Mouse (Mus musculus): ENCODE data around the gene Msantd3. TPM values are rescaled to one million over a fixed set of nuclear protein-coding genes. Genes with fewer than 3 reads are reported as not detected.

Gene Msantd3
- polyA plus RNA-seq, 1 experiment from 2014 or later, result 36.2 TPM

GRCm38 (mm10) chr4:48542351-48542750 is 2.6 kb downstream of the Msantd3 start:
- 37% methylated on average over 5 of the region's 5 CpGs for WGBS

GRCm38 (mm10) chr4:48543071-48543865 is 3.5 kb downstream of the Msantd3 start:
- Histone ChIP-seq H3K9me3 (no peaks in the 10 kb centered on the region), H3K36me3 (no peaks in the 10 kb centered on the region), H3K4me3 (no peak overlapping the region), H3K27ac (replicated peaks) (no peak overlapping the region), H3K9ac (no peak overlapping the region), H3K4me2 (no peak overlapping the region), H3K27me3 (no peaks in the 10 kb centered on the region), H3K4me1 (replicated peaks) (peaks cover 79% of the 10 kb centered on the region)
- WGBS, result 70% methylated on average over 6 of the region's 6 CpGs
- ATAC-seq (ENCODE audit: low read depth), result no peak

More at GRCm38 (mm10) chr4:48542351-48542750, 2.6 kb downstream of the Msantd3 start:
- ATAC-seq (ENCODE audit: low read depth), result no peak
- Histone ChIP-seq H3K36me3 (no peaks in the 10 kb centered on the region), H3K4me3 (peak overlapping the region; percentile 86), H3K9ac (peak overlapping the region; percentile 98), H3K27me3 (no peaks in the 10 kb centered on the region), H3K27ac (replicated peaks) (no peak overlapping the region), H3K4me1 (replicated peaks) (peaks cover 70% of the 10 kb centered on the region), H3K9me3 (no peaks in the 10 kb centered on the region), H3K4me2 (peak overlapping the region; percentile 76)

GRCm38 (mm10) chr4:48544141-48544540 is 4.4 kb downstream of the Msantd3 start:
- Histone ChIP-seq H3K36me3 (no peaks in the 10 kb centered on the region), H3K9me3 (no peaks in the 10 kb centered on the region), H3K4me1 (replicated peaks) (peaks cover 87% of the 10 kb centered on the region), H3K27ac (replicated peaks) (0 out of 2 replicates have a peak overlapping the region, but pooled peaks have one; percentile 24), H3K9ac (peak overlapping the region; percentile 13; the same call in 1 of the 2 replicates), H3K4me2 (peak overlapping the region; percentile 2; the same call in 1 of the 2 replicates), H3K27me3 (no peaks in the 10 kb centered on the region), H3K4me3 (no peak overlapping the region)
- no peak for ATAC-seq (ENCODE audit: low read depth)
- 48% methylated on average over 8 of the region's 8 CpGs for WGBS

GRCm38 (mm10) chr4:48545966-48546365 is 6.2 kb downstream of the Msantd3 start:
- H3K9ac ChIP-seq, result no peak overlapping the region; the same call in 1 of the 2 replicates

GRCm38 (mm10) chr4:48546568-48547496 is 7.1 kb downstream of the Msantd3 start:
- peak; percentile 64 for ATAC-seq (ENCODE audit: low read depth)
- Histone ChIP-seq H3K27me3 (no peaks in the 10 kb centered on the region), H3K4me3 (no peak overlapping the region), H3K4me1 (replicated peaks) (peaks cover 79% of the 10 kb centered on the region), H3K9me3 (no peaks in the 10 kb centered on the region), H3K4me2 (peak overlapping the region; percentile 16), H3K9ac (peak overlapping the region; percentile 62), H3K27ac (replicated peaks) (peak overlapping the region; percentile 65), H3K36me3 (no peaks in the 10 kb centered on the region)
- WGBS, result 26% methylated on average over 9 of the region's 9 CpGs

More at GRCm38 (mm10) chr4:48545966-48546365, 6.2 kb downstream of the Msantd3 start:
- H3K4me1 ChIP-seq (replicated peaks), result peaks cover 87% of the 10 kb centered on the region
- H3K36me3 ChIP-seq, result no peaks in the 10 kb centered on the region
- 56% methylated on average over 12 of the region's 12 CpGs for WGBS
- H3K27ac ChIP-seq (replicated peaks), result no peak overlapping the region
- no peaks in the 10 kb centered on the region for H3K9me3 ChIP-seq
- ATAC-seq (ENCODE audit: low read depth), result no peak
- no peak overlapping the region for H3K4me2 ChIP-seq
- H3K4me3 ChIP-seq, result no peak overlapping the region
- no peaks in the 10 kb centered on the region for H3K27me3 ChIP-seq

- no peaks in the 10 kb centered on the region for H3K9me3 ChIP-seq
- H3K27ac ChIP-seq (replicated peaks), result no peak overlapping the region; the same call in 1 of the 2 replicates
- H3K36me3 ChIP-seq, result peaks cover 14% of the 10 kb centered on the region
- ATAC-seq (ENCODE audit: low read depth), result no peak
- H3K27me3 ChIP-seq, result no peaks in the 10 kb centered on the region
- H3K4me3 ChIP-seq, result no peak overlapping the region
- H3K4me2 ChIP-seq, result no peak overlapping the region
- WGBS, result 58% methylated on average over 6 of the region's 6 CpGs
- H3K9ac ChIP-seq, result no peak overlapping the region
- peaks cover 62% of the 10 kb centered on the region for H3K4me1 ChIP-seq (replicated peaks)
Observed at GRCm38 (mm10) chr4:48548393-48549045, 8.8 kb downstream of the Msantd3 start.

GRCm38 (mm10) chr4:48549661-48550060 is 9.9 kb downstream of the Msantd3 start:
- no peak for ATAC-seq (ENCODE audit: low read depth)
- no peak overlapping the region for H3K27ac ChIP-seq (replicated peaks)
- H3K27me3 ChIP-seq, result no peaks in the 10 kb centered on the region
- 75% methylated on average over 5 of the region's 5 CpGs for WGBS
- no peaks in the 10 kb centered on the region for H3K9me3 ChIP-seq
- no peak overlapping the region for H3K4me2 ChIP-seq
- no peak overlapping the region for H3K9ac ChIP-seq
- H3K36me3 ChIP-seq, result peaks cover 25% of the 10 kb centered on the region
- peaks cover 50% of the 10 kb centered on the region for H3K4me1 ChIP-seq (replicated peaks)
- H3K4me3 ChIP-seq, result no peak overlapping the region

- ATAC-seq (ENCODE audit: low read depth), result no peak
- Histone ChIP-seq H3K27ac (replicated peaks) (no peak overlapping the region), H3K4me2 (no peak overlapping the region), H3K4me1 (replicated peaks) (peaks cover 21% of the 10 kb centered on the region), H3K9me3 (no peaks in the 10 kb centered on the region), H3K4me3 (no peak overlapping the region), H3K27me3 (no peaks in the 10 kb centered on the region), H3K36me3 (peaks cover 36% of the 10 kb centered on the region), H3K9ac (no peak overlapping the region)
- 94% methylated on average over 27 of the region's 27 CpGs for WGBS
Observed at GRCm38 (mm10) chr4:48552486-48553064, 12.8 kb downstream of the Msantd3 start.

GRCm38 (mm10) chr4:48554132-48554531 is 14.4 kb downstream of the Msantd3 start:
- ATAC-seq (ENCODE audit: low read depth), result no peak

GRCm38 (mm10) chr4:48555729-48556128 is 16.0 kb downstream of the Msantd3 start:
- no peak for ATAC-seq (ENCODE audit: low read depth)
- Histone ChIP-seq H3K4me3 (no peak overlapping the region), H3K9ac (no peak overlapping the region), H3K4me2 (no peak overlapping the region), H3K4me1 (replicated peaks) (no peaks in the 10 kb centered on the region), H3K27ac (replicated peaks) (no peak overlapping the region), H3K9me3 (no peaks in the 10 kb centered on the region), H3K36me3 (peaks cover 45% of the 10 kb centered on the region), H3K27me3 (no peaks in the 10 kb centered on the region)
- WGBS, result 29% methylated on average over 3 of the region's 3 CpGs

More at GRCm38 (mm10) chr4:48554132-48554531, 14.4 kb downstream of the Msantd3 start:
- Histone ChIP-seq H3K9ac (no peak overlapping the region), H3K4me3 (no peak overlapping the region), H3K36me3 (peaks cover 42% of the 10 kb centered on the region), H3K4me2 (no peak overlapping the region), H3K27me3 (no peaks in the 10 kb centered on the region), H3K9me3 (no peaks in the 10 kb centered on the region), H3K4me1 (replicated peaks) (peaks cover 6% of the 10 kb centered on the region), H3K27ac (replicated peaks) (no peak overlapping the region)
- 89% methylated on average over 7 of the region's 7 CpGs for WGBS

- peaks cover 47% of the 10 kb centered on the region for H3K36me3 ChIP-seq
- WGBS, result 83% methylated on average over 14 of the region's 14 CpGs
Observed at GRCm38 (mm10) chr4:48559652-48560051, 19.9 kb downstream of the Msantd3 start.

More at GRCm38 (mm10) chr4:48559652-48560051, 19.9 kb downstream of the Msantd3 start:
- Histone ChIP-seq H3K27ac (replicated peaks) (no peak overlapping the region), H3K4me1 (replicated peaks) (no peaks in the 10 kb centered on the region), H3K4me2 (no peak overlapping the region), H3K27me3 (no peaks in the 10 kb centered on the region), H3K9me3 (no peaks in the 10 kb centered on the region), H3K9ac (no peak overlapping the region), H3K4me3 (no peak overlapping the region)
- ATAC-seq (ENCODE audit: low read depth), result no peak

Measured in neural tube, embryonic 13.5 days (tissue).